Mouse (Mus musculus) MEL-GATA-1-ER (cell line): ENCODE data around the gene Aff4.
"Not testable (repeated sequence)": the region's sequence is repeated elsewhere in the genome, so short reads cannot be mapped to it uniquely, and the experiment has no call there.

Source experiments
- DNase-seq: peaks from one replicate; pipeline ENCODE4 v3.0.0-alpha.2; 2012; ENCODE audit warnings: low read depth; ENCODE audit errors: extremely low read depth

Gene Aff4

DNA sequence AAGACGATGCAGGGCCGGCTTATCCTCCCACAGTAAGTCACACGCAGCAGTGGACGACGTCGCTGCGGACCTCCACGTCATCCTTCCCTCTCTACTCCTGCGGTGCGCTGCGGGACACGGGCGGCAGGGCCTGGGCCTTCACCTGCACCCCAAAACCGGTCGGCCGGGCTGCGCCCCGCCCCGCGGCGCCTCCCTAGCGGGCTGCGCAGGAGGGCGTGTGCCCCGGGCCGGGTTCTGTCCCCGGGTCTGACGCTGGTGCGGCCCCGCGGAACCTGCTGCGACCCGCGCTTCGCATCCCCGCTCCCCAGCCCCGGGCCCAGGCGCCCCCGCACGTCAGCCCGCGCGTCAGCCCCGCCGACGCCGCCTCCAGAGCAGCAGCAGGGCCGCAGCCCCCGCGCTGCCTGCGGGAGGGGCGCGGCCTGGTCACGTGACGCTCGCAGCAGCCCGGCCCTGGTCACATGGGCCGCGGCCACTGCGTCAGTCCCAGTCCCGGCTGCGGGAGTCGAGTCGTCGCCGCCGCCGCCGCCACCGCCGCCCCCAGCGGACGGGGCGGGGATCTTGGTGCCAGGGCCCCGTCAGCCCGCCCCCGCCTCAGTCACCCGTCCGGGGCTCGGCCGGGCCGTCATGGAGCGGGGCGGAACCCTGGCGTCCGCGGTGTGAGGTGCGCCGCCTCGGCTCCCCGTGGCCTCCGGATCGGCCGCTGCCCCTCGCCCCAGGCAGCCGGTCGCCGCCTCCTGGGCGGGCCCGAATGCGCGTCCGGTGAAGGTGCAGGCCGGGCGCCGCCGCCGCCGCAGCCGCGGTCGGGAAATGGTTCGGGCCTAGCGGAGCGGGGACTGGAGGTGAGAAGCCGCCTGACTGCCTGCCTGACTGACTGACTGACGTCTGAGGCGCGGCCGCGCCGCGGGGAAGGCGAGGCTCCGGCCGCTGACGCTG lies at the start of gene Aff4:
Gene Aff4 (plus strand): TSS at position 543 of the 933 bp plus-strand sequence.
- no peak for DNase-seq

DNA sequence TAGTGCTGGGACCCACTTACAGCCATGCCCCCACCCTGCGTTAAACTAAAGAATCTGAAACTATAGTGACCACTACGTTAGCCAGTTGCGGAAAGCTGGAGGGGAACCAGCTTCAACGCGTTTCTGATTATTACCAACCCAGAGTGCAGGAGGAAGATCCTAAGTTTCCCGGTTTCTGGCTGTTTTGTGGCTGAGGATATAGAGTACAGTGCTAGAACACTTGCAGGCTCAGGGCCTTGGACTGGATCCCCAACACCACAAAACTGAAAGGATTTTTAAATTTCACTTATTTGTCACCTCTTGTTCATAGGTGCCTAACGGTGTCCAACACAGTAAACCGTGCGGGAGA lies 49.5 kb upstream of the Aff4 start:
- no peak for DNase-seq

DNA sequence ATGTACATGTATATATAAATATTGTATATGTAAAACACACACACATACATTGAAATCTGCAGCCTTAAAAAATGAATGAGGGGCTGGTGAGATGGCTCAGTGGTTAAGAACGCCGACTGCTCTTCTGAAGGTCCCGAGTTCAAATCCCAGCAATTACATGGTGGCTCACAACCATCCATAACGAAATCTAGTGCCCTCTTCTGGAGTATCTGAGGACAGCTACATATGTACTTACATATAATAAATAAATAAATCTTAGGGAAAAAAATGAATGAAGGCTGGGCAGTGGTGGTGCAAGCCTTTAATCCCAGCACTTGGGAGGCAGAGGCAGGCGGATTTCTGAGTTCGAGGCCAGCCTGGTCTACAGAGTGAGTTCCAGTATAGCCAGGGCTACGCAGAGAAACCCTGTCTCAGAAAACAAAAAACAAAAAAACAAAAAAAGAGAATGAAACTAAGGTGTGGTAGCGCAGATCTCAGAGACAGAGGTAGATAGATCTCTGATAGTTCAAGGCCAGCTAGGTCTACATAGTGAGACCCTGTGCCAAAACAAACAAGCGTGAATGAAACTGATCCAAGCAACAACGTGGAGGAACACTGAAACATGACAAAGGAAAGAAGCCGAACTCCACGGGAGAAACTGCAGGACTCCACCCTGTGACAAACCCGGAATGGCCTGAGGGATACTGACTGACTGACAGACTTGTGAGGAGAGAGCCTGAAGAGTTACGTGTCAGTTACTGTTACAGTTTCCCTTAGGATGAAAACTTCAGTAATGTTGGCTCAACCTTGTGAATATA lies 46.4 kb upstream of the Aff4 start:
- no peak for DNase-seq

DNA sequence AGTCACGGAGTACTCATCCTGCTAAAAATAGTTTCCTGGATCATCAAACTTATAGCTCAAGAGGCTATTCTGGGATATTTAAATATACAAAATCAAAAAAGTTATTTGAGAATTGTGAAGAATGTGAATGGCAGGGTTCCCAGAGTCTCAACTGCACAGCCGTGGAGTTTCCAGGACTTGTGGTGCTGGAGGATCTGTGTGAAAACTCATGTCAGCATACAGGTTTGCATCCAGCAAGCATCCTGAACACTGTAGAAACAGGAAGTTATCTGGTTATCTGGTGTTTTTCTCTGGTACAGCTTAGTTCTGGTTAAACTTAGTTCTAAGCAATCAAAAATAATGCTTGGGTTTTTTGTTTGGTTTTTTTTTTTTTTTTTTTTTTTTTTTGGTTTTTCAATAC lies 43.7 kb upstream of the Aff4 start:
- peak; percentile 51 for DNase-seq

DNA sequence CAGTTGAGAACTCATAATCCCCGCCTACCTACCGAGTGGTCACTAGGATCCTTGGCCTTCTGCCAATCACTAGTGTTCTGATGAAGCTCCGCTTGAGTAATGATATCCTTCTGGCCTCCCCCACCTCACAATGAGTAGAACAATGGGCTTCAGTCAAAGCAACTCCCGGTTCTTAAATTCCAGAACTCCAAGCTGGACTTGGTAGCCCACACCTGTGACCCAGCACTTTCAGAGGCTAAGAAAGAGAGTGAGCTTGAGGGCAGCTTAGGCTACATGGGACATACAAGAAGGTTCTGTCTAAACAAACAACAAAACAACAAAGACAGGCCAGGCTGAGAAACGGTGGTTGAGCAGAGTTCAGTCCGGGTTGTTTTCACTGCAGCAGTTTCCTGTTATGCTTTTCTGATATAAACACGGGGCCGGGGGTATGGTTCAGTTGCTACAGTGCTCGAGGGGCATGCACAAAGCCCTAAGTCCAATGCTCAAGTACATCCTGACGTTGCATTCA lies 43.0 kb upstream of the Aff4 start:
- no peak for DNase-seq

DNA sequence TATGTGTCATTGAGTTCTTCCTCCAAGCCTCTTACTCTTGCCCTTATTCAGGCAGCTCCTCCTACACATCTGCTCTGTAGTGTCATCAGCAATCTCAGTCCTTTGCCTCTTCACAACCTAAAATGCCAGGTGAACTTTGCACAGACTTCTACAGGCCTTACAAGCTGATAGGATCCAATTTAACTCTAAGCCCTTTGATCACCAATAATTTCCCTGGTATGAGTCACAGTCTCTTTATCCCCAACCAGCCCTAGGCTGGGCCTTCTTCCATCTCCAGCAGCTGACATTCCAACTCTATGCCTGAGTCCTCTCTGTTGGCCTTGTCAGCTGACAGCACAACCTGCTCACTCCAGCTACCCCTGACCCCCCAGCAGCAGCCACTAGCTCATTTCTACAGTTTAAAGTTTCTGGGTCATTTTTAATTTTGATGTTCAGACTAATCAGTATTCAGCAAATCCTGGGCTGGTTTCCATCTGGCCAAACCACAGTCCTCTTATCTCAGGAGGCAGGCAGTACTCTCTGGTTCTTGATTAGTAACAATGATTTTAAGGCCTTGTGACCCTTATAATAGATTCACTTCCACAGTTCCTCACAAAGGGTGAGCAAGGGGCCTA lies 42.3 kb upstream of the Aff4 start:
- peak; percentile 53 for DNase-seq

DNA sequence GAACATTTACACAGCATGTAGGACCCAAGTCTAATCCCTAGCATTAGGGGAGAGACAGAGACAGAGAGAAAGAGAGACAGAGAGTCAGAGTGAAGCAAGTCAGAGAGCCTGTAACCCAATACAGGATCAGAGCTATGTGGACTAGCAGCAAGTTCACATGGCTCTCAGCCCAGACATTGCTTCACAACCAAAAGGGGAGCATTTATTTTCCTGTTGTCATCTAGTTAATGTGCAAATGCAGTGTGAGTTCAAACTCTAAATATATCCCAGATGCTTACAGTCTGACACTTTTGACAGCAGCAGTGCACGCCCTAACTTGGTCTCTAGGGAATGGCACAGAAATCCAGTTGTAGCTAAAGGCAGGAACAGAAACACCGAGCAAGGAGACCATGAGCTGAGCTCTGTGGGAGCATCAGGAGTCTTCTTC lies 41.7 kb upstream of the Aff4 start:
- no peak for DNase-seq

DNA sequence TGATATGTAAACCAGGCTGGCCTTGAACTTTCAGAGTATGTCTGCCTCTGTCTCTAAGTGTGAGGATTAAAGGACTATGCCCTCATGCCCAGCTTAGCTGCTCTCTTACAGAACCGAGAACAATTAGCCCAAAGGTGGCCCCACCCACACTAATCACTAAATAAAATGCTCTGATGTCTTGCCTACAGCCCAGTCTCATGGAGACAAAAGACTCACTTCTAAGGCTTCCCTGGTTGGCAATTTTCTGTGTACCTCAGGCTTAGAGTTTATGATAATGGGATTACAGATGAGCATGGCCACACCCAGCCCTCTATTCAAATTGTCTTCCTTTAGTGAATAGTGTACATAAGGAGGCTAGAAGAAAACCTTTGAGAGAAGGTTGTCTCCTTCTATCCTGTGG lies 39.2 kb upstream of the Aff4 start:
- no peak for DNase-seq

DNA sequence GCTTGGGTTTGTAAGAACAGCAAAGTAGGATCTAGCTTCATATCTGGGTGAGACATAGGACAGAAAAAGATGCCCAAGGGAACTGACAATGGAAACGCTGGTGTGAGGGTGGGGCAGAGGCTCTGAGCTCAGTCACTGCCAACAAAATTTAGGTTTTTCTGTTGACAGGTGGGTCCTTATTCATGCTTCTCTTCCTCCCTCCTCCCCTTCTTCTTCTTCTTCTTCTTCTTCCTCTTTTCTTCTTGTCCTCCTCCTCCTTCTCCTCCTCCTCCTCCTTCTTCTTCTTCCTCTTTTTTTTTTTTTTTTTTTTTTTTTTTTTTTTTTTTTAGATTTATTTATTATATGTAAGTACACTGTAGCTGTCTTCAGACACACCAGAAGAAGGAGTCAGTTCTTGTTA lies 37.8 kb upstream of the Aff4 start:
- not testable (repeated sequence) for DNase-seq

DNA sequence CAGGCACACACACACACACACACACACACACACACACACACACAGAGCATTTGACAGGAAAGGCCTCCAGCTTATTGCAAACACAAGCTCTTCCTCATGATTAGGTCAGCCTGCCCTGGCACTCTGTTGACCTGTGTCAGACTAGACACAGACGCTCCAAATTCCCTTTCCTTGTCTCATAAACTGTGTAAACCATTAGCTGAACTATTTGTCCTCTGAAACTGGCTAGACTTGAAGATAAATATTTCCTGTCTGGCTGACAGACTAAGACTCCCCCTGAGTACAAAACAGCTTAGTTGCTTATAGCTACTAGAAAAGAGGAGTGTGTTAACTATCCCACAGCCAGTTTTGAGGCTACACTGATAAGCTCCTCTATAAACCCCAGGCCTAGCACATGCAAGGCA lies 35.9 kb upstream of the Aff4 start:
- DNase-seq = no peak

DNA sequence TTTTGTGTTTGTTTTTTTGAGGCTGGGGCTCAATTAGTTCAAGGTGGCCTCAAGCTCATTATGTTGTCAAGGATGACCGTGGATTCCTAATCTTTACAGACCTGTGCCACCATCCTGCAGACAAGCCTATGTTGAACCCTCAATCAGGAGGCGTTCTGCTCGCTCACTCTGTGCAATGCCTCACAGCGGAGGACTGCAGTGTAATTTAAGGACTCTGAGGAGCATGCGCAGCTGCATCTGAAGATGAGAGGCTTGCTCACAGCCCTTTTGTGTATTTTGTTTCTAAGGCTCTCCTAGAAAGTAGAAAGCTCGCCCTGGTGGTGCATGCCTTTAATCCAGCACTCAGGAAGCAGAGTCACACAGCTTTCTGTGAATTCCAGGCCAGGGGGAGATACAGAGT lies 33.6 kb upstream of the Aff4 start:
- DNase-seq = no peak

DNA sequence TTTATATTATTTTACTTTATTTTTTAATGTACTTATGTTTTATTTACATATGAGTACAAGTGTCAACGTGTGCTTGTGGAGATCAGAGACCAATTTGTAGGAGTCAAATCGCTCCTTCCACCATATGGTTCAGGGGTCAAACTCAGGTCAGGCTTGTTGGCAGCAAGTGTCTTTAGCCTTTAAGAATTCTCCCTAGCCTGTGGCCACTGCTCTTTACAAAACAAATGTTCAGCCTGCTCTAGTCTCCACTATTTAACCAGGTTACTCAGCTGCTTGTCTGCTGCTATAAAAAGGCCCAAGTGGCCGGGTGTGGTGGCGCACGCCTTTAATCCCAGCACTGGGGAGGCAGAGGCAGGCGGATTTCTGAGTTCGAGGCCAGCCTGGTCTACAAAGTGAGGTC lies 32.6 kb upstream of the Aff4 start:
- DNase-seq = no peak

DNA sequence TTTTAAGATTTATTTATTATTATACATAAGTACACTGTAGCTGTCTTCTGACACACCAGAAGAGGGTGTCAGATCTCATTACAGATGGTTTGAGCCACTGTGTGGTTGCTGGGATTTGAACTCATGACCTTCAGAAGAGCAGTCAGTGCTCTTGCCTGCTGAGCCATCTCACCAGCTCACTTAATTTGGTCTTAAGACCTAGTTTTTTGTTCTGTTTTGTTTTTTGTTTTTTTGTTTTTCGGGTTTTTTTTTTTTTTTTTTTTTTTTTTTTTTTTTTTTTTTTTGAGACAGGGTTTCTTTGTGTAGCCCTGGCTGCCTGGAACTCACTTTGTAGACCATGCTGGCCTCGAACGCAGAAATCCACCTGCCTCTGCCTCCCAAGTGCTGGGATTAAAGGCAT lies 32.1 kb upstream of the Aff4 start:
- not testable (repeated sequence) for DNase-seq

DNA sequence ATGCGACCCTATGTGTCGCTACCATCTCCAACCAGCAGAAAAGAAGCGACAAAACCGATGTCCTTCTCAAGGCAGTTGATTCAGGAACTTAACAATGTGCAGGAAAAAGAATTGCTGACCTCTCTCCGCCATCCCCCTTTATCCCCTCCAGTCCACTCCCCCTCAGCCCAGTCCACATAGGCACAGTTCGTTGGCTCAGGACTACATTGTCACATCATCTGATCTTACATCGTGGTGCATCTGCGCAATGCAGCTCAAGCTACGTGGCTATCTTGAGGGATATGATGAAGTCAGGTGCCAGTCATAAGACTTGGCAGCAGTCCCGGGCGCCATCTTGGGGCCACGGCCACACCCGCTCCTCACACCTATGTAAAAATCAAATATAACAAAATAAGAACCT lies 30.8 kb upstream of the Aff4 start:
- not testable (repeated sequence) for DNase-seq

DNA sequence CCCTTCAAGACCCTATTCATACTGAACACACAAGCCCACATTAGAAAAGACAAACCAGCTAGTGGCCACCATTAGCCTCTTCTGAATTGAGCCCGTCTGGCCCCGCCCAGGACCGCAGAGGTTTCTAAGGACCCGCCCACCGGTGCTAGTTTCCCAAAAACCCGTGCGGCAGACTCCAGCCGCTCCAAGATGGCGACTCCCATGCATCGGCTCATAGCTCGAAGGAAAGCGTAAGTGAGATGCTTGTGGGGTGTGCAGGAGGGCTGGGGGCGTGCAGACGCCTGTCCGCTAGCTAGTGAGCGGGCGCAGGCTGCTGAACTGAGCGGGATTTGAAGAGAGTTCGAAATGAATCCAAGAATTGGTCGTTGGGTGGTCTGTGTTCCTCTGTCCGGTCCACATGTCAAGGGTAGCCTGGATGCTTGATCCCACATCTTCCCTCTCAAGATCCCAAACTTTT lies 26.1 kb upstream of the Aff4 start, which contains the start of gene Zcchc10:
Gene Zcchc10 (plus strand): TSS at position 168 of the 457 bp plus-strand sequence.
- peak; percentile 70 for DNase-seq

DNA sequence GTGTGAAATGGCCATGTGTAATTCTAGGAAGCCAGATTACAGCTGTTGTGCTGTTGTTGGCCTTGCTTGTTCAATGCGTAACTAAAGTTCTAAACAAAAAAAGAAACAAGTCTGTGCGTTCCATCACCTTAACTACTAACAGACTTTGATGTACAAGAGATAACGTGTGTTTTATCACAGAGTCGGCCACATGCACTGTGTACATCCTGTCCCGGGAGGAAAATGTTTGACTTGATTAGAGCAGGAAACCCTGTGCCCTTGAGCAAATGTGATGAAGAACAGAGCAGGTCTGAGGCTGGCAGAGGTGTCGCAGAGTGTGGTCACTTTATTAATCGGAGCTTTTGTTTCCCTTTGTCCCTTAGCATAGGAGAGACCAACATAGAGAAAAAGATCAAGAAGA lies 20.3 kb upstream of the Aff4 start:
- DNase-seq = no peak

DNA sequence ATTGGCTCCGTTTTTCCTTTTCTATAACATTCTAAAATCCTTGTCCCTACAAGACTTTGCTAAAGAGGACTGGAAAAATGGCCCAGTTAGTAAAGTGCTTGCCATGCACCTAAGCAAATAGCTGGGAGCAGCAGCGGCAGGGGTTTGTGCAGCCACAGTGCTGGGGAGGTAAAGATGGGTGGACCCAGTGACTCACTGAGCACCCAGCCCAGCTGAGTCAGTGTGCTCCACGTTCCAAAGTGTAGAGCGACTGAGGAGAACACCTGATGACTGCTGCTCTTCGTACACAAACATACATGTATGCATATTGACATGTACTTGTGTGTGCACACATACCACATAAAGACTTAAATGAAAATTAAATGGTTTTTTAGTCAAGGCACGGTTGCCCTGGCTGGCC lies 19.5 kb upstream of the Aff4 start:
- no peak for DNase-seq

DNA sequence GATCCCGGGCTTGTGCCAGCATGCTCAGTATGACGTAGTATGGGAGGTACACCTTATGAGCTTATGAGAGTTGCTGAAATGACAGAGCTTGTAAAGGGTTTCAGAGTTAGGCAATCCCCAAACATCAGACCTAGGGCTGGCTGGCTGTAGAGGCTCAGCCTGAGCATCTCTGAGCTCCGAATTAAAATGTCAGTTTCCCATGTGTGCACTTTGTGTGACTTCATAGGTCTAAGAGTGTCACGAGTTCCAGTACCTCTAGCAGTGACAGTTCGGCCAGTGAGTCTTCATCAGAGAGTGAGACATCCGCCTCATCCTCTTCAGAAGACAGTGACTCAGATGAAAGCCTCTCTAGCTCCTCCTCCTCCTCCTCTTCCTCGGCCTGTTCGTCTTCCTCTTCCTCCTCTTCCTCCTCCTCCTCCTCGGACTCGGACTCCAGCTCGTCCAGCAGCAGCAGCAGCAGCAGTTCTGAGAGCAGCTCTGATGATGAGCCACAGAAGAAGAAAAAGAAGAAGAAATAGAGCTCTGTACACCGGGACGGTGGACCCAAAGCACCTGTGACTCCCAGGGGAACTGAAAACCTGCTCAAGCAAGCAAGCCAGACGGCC lies 18.5 kb upstream of the Aff4 start:
- DNase-seq = no peak

DNA sequence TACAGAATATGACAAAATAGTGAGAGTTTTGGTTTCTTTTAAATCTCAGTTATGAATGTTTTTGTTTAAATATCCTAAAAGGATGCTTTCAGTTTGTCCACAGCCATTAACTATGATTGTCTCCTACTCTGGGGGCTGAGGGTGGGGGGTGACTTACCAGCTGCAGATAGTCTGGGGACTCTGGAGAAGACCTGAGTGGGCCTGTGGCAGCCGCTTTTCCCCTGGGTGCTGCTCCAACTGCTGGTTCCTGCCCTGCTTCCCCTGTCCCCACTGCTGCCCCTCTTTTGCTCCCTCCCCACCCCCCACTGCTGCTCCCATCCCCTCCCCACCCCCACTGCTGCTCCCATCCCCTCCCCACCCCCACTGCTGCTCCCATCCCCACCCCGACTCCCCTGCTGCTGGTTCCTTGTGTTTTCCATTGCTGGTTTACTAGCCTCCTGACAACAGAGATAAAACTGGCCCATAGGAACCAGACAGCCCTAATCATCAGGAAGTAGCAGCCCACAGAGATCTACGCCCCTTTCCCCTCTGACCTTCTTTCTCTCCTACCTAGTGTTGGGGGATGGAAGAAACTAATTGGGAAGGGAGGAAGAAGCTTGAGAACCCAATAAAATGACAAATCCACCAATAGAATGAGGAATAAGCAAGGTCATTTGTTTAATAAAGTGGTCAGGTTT lies 15.0 kb upstream of the Aff4 start:
- peak; percentile 79 for DNase-seq

DNA sequence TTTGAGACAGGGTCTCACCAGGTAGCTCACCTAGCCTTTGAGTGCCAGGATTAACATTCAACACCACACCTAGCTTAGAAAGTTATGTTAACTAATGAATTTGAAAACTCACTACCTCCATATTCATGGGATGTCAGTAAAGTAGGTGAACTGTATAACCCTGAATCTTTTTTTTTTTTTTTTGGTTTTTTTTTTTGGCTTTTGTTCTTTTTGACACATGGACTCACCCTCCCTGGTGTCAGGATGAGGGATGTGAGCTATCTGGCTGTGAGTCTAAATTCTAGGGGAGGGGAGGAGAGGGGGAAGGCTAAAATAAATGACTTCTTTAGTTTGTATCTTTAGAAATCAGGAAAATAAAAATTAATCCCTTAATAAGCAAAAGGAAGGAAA lies 14.5 kb upstream of the Aff4 start:
- DNase-seq = no peak

DNA sequence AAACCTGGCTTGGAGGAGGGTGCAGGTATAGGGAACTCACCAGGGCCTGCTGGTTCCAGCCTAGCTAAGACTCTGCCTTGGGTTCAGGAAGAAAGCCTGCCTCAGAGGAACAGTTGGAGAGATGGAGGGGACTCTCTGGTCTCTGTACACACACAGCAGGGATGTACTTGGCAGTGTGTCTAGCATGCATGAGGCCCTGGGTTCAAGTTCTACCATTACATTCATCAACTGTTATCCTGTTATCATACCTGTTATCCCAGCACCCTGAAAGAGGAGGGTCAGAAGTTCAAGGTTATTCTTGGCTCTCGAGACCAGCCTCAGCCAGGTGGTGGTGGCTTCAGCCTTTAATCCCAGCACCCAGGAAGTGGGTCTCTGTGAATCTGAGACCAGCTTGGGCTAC lies 13.7 kb upstream of the Aff4 start:
- DNase-seq = no peak
